Mouse (Mus musculus): Measurements from ENCODE around the gene Hmox2. TPM values are rescaled to one million over a fixed set of nuclear protein-coding genes. Genes with fewer than 3 reads are reported as not detected.
"Not testable (repeated sequence)": the region's sequence is repeated elsewhere in the genome, so short reads cannot be mapped to it uniquely, and the experiment has no call there.

Hmox2 gene
- polyA plus RNA-seq, 1 experiment: 54.0 TPM

DNA sequence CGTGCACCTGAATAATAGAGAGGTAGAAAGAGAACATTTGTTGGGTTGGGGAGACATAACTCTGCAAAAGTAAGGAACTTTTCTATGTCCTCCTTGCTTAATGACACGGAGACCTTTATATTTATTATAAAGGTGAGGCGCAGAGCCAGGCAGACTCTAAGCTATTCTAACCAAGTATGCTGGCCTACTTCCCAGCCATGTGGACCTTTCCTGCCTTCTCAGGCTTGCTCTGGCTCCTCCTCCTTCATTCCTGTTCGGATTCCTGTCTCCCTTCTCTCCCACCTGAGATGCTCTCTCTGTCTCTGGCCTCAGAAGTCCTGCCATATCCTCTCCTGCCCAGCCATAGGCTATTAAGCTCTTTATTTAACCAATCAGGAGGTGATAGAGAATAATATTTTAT lies 895 bp upstream of the Hmox2 start:
- DNase-seq (ENCODE audit: low spot score): no peak

DNA sequence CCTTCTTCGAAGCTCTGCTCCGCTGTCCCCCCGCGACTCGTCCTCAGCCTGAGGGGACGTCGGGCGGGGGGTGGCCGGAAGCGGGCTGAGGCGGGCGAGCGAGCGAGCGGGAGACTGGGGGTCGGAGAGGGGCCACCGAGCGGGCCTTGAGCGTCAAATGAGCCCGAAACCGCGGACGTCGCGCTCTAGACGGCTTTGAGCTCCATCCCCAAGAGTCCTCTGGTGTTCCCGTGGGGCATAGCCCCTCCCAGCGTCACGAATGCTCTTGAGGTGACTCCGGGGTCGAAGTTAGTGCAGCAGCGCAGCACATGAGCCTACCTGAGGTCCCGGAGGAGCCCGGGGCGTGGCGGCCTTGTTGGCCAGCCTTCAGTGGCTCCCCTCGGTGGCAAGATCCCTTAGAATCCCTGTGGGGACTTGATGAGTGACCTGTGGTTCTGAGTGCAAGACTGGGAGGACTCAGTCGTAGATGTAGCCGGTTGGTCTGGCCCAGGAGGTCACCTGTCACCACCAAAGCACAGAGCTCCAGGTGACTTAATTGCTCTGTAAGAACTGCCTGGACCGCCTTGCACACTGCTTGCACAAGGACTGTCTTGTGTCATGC lies 467 bp downstream of the Hmox2 start:
- peak; percentile 27 for DNase-seq (ENCODE audit: low spot score)

- DNase-seq (ENCODE audit: low spot score): no peak
Measured at GRCm38 (mm10) chr16:4727526-4727925, 1.4 kb downstream of the Hmox2 start.

DNA sequence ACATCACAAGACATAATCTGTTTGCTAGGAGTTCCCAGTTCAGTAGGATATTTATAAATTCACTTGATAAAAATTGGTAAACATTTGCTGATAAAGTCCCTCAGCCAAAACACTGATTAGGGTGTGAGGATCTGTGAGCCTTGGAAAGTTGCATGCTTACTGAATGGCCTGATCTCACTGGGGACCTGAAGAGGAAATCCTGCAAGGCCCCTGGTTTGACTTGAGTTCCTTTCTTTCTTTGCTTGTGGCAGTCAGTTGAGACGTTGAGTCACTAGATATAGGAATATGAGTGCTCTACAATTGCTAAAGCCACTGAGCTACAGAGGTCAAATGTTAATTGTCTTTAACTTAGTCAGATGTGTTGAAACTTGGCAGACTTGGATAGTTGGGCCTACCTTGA lies 1.8 kb downstream of the Hmox2 start:
- no peak for DNase-seq (ENCODE audit: low spot score)

- no peak for DNase-seq (ENCODE audit: low spot score)
Measured at GRCm38 (mm10) chr16:4730776-4731358, 4.7 kb downstream of the Hmox2 start.

- no peak for DNase-seq (ENCODE audit: low spot score)
Measured at GRCm38 (mm10) chr16:4736262-4736661, 10.1 kb downstream of the Hmox2 start.

- no peak for DNase-seq (ENCODE audit: low spot score)
Measured at GRCm38 (mm10) chr16:4739994-4740393, 13.8 kb downstream of the Hmox2 start.

- no peak for DNase-seq (ENCODE audit: low spot score)
Measured at GRCm38 (mm10) chr16:4742186-4742585, 16.0 kb downstream of the Hmox2 start.

GRCm38 (mm10) chr16:4752155-4752554 lies 26.0 kb downstream of the Hmox2 start:
- DNase-seq (ENCODE audit: low spot score): no peak

DNA sequence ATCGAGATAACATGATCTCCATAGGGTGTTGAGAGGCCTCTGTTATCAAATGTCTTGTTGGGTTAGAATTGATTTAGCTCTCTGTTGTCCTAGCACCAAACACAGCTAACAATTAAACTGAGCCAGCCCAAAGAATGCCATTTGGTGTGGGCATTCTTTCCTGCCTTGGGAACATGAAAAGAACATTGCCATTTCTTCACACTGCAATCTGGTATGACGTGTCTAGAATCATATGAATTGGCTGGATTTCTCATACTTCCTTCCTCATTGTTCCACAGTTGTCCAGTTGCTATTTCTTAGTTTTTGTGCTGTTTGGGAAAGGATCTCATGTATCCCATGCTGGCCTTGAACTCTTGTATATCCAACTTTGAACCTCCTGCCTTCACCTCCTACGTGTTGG lies 27.9 kb downstream of the Hmox2 start:
- no peak for DNase-seq (ENCODE audit: low spot score)

GRCm38 (mm10) chr16:4756660-4757335 lies 30.6 kb downstream of the Hmox2 start:
- not testable (repeated sequence) for DNase-seq (ENCODE audit: low spot score)

GRCm38 (mm10) chr16:4762437-4762836 lies 36.3 kb downstream of the Hmox2 start:
- DNase-seq (ENCODE audit: low spot score): no peak

- DNase-seq (ENCODE audit: low spot score): no peak
Measured at GRCm38 (mm10) chr16:4763276-4763675, 37.1 kb downstream of the Hmox2 start.

DNA sequence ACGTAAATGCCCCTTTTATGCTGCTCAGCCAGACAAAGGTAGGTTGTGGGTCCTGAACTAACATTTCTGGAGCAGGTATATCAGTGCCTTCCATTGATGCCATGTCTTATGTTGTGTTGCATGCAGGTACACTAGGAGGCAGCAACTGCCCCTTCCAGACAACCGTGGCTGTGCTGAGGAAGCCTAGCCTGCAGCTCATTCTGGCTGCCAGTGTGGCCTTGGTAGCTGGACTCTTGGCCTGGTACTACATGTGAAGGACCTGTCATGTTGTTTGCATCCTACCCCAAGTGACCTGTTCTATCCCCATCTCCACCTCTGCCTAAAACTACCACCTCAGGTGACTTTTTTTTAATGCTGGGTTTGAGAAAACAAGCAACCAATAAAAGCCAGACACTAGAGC lies 39.7 kb downstream of the Hmox2 start:
- no peak for DNase-seq (ENCODE audit: low spot score)

- no peak for DNase-seq (ENCODE audit: low spot score)
Measured at GRCm38 (mm10) chr16:4767012-4767790, 41.0 kb downstream of the Hmox2 start.

GRCm38 (mm10) chr16:4768719-4769118 lies 42.6 kb downstream of the Hmox2 start:
- no peak for DNase-seq (ENCODE audit: low spot score)

DNA sequence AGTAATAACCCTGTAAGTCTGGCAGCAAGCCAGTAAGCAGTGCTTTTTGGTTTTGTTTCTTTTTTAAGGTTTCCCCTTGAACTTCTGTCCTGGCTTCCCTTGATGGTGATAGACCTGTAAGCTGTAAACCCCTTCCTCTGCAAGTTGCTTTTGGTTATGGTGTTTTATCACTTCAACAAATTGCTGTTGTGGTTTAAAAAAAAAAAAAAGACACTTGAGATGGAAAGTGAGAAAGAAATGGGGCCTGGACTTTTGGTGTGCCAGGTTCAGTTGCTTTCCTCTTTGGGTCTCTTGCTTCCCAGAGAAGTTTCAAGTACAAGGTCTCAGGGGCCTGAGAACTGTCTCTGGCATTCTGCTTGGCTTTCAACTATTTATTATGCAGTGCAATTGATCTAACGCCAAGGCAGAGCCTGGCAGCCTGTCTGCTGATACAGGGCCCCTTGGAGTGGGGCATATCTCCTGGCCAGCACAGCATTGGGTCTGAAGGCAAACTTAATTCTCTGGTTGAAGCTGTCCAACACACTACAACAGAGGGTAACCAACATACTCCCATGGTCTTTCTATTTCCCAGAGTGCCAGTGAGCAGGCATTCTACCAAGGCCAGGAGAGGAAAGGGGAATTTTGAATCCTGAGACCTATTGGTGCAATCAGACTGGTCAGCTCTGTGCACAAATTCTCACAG lies 47.3 kb downstream of the Hmox2 start:
- no peak for DNase-seq (ENCODE audit: low spot score)

- DNase-seq (ENCODE audit: low spot score): no peak
Measured at GRCm38 (mm10) chr16:4777171-4777904, 51.2 kb downstream of the Hmox2 start.

DNA sequence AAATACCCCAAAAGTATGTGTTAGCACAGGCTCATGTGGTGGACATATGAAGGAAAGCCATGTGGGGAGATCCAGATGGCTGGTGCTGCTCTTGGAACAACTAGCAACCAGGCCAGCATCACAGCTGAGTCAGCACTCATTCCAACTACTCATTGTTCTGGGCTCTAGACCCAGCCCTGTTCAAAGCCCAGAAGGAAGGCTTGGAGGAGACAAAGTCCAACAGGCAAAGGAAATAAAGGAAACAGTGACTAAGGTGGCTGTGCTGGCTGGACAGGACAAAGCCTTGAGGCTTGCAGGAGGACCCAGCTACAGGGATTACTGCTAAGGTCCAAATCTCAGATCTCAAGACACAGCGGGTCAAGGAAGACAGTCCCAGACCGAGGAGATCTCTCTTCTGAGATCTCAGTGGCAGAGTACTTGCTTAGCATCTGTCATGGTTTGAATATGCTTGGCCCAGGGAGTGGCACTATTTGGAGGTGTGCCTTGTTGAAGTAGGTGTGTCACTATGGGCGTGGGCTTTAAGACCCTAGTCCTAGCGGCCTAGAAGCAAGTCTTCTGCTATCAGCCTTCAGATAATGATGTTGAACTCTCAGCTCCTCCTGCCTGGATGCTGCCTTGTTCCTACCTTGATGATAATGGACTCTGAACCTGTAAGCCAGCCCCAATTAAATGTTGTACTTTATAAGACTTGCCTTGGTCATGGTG lies 51.9 kb downstream of the Hmox2 start:
- no peak for DNase-seq (ENCODE audit: low spot score)

- no peak for DNase-seq (ENCODE audit: low spot score)
Measured at GRCm38 (mm10) chr16:4778940-4779339, 52.8 kb downstream of the Hmox2 start.

Data from urinary bladder, adult 2 months (tissue).